Mouse (Mus musculus): Measurements from ENCODE around the gene Abhd11. TPM values are rescaled to one million over a fixed set of nuclear protein-coding genes. Genes with fewer than 3 reads are reported as not detected.
"Not testable (repeated sequence)": the region's sequence is repeated elsewhere in the genome, so short reads cannot be mapped to it uniquely, and the experiment has no call there.

The Abhd11 gene
- polyA plus RNA-seq (2015; fragmentation: Nextera tagmentation; extraction: Ambion mirVana): 60.1 and 61.9 TPM in 2 replicates

DNA sequence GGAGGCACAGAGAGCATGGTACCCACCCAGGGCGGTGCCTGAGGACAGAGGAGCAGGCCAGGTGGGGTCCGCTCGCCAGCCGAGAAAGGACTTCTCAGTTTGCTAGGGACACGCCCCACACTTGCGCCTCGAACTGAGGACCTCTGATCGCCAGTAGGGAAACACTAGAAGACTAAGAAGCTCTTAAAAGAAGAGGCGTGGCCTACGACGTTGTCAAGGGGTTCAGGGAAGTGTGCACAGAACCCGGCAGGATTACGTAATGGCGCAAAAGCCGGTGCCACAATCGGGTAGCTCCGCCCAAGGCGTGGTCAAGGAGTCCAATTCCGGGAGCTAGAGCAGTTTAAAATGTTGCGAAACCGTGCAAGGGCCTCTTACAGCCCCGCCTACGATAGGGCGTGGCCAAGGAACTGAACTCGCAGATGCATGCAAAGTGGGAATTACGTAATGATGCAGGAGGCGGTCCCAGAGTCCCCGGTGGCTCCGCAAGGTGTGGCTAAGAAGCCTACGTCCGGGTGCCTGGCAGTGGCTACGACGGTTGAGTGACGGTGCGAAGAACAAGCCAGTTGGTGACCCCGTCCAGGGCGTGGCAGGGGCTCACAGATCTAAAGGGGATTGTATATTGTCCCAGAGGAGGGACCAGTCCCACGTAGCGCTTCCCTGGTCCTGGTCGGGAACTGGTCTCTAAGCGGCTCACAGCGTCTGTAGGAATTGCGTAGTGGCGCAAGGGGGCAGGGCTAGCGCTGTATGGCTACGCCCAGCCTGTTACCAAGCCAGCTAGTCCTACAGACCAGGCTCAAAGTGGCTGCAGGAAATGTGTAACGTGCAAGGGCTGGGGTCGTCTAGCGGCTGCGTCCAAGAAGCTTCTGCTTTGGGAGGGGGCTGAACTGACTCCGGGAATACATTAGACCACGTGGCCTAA, at the start of gene Abhd11:
Gene Abhd11, plus strand, starts transcription at position 482 of the 919 bp plus-strand sequence.
- TF ChIP-seq CTCF (IDR thresholded peaks at IDR 0.05; ENCODE audit: low read depth): peak; percentile 53
- peak within 1 kb of the TSS; percentile 97 for H3K27ac ChIP-seq (ENCODE audit: low read depth, low read length)

DNA sequence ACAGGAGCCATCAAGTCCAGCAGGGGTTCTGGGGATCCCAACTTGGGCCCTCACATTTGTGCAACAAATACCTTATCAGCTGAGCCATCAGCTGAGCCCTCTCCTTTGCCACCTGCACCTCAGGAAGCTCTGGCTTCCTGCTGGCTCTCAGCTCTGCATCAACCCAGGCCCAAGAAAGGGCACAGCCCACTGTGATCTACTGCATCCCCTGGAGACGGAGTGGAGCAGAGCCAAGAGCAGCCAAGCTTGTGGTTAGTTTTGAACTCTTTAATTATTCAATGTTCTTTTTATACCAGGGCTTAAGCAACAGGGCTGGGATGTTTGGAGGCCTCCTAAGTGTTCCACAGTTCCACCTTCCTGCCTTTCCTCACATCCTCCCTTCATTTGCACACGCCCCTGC, 48.5 kb upstream of the Abhd11 start:
- no peak for TF ChIP-seq CTCF (IDR thresholded peaks at IDR 0.05; ENCODE audit: low read depth)
- H3K4me2 ChIP-seq (replicated peaks; ENCODE audit: low read depth): no peak overlapping the region
- no peak for ATAC-seq
- 77% methylated on average over 2 of the region's 2 CpGs for WGBS
- H3K27ac ChIP-seq (ENCODE audit: low read depth, low read length): no peak overlapping the region
- H3K4me3 ChIP-seq (ENCODE audit: low read depth, low read length): no peak overlapping the region
- H3K9ac ChIP-seq (ENCODE audit: low read depth, low read length): no peak overlapping the region
- no peaks in the 10 kb centered on the region for H3K4me1 ChIP-seq (replicated peaks; ENCODE audit: control insufficient read depth, insufficient read depth, low read length)
- no peaks in the 10 kb centered on the region for H3K9me3 ChIP-seq (ENCODE audit: control insufficient read depth)
- H3K36me3 ChIP-seq (ENCODE audit: control insufficient read depth, insufficient read depth): no peaks in the 10 kb centered on the region
- no peaks in the 10 kb centered on the region for H3K27me3 ChIP-seq (replicated peaks; ENCODE audit: control insufficient read depth, insufficient read depth, low read length)

More for the DNA sequence above, at the start of gene Abhd11:
- peaks cover 4% of the 10 kb centered on the region; the same call in 1 of the 2 replicates for H3K4me1 ChIP-seq (replicated peaks; ENCODE audit: control insufficient read depth, insufficient read depth, low read length)
- H3K4me3 ChIP-seq (ENCODE audit: low read depth, low read length): peak within 1 kb of the TSS; percentile 54
- H3K9ac ChIP-seq (ENCODE audit: low read depth, low read length): peak within 1 kb of the TSS; percentile 66
- no peaks in the 10 kb centered on the region for H3K9me3 ChIP-seq (ENCODE audit: control insufficient read depth)
- no peaks in the 10 kb centered on the region; the same call in 1 of the 2 replicates for H3K36me3 ChIP-seq (ENCODE audit: control insufficient read depth, insufficient read depth)
- peak within 1 kb of the TSS; percentile 76 for H3K4me2 ChIP-seq (replicated peaks; ENCODE audit: low read depth)
- under 1% methylated on average over 52 of the region's 52 CpGs for WGBS
- no peaks in the 10 kb centered on the region for H3K27me3 ChIP-seq (replicated peaks; ENCODE audit: control insufficient read depth, insufficient read depth, low read length)
- ATAC-seq: peak; percentile 87

- WGBS: 81% methylated on average over 2 of the region's 2 CpGs
- no peak overlapping the region for H3K27ac ChIP-seq (ENCODE audit: low read depth, low read length)
- TF ChIP-seq CTCF (IDR thresholded peaks at IDR 0.05; ENCODE audit: low read depth): no peak
- H3K4me1 ChIP-seq (replicated peaks; ENCODE audit: control insufficient read depth, insufficient read depth, low read length): no peaks in the 10 kb centered on the region
- ATAC-seq: no peak
- no peaks in the 10 kb centered on the region for H3K27me3 ChIP-seq (replicated peaks; ENCODE audit: control insufficient read depth, insufficient read depth, low read length)
- no peak overlapping the region for H3K9ac ChIP-seq (ENCODE audit: low read depth, low read length)
- H3K4me2 ChIP-seq (replicated peaks; ENCODE audit: low read depth): no peak overlapping the region
- no peaks in the 10 kb centered on the region for H3K36me3 ChIP-seq (ENCODE audit: control insufficient read depth, insufficient read depth)
- H3K4me3 ChIP-seq (ENCODE audit: low read depth, low read length): no peak overlapping the region
- H3K9me3 ChIP-seq (ENCODE audit: control insufficient read depth): no peaks in the 10 kb centered on the region
Observed at GRCm38 (mm10) chr5:134961519-134961918, 47.4 kb upstream of the Abhd11 start.

DNA sequence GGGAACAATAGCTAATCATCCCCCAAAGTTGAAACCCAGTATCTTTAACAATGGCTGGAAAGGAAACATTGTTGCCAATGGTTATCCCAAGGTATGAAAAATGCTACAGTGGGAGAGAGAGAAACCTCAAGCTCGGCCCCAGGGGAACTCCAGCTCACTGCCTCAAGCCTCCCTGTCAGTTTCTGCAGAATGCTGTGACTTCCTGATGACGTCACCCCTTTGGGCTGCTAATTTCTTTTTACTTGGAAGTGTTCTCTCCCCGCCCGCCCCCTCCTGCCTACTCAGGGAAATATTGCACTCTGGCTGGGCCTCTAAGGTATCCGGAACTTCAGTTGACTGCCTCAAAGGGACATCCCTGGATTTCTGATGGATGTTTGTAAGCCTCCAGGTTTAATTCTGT, 45.4 kb upstream of the Abhd11 start:
- no peaks in the 10 kb centered on the region for H3K9me3 ChIP-seq (ENCODE audit: control insufficient read depth)
- ATAC-seq: no peak
- H3K9ac ChIP-seq (ENCODE audit: low read depth, low read length): no peak overlapping the region
- peak; percentile 46 for TF ChIP-seq CTCF (IDR thresholded peaks at IDR 0.05; ENCODE audit: low read depth)
- WGBS: 10% methylated on average over 5 of the region's 5 CpGs
- no peaks in the 10 kb centered on the region for H3K27me3 ChIP-seq (replicated peaks; ENCODE audit: control insufficient read depth, insufficient read depth, low read length)
- no peak overlapping the region for H3K4me2 ChIP-seq (replicated peaks; ENCODE audit: low read depth)
- H3K36me3 ChIP-seq (ENCODE audit: control insufficient read depth, insufficient read depth): no peaks in the 10 kb centered on the region
- H3K27ac ChIP-seq (ENCODE audit: low read depth, low read length): no peak overlapping the region
- H3K4me1 ChIP-seq (replicated peaks; ENCODE audit: control insufficient read depth, insufficient read depth, low read length): 0 out of 2 replicates have a peak, but pooled peaks cover 6% of the 10 kb centered on the region
- no peak overlapping the region for H3K4me3 ChIP-seq (ENCODE audit: low read depth, low read length)

- H3K27ac ChIP-seq (ENCODE audit: low read depth, low read length); H3K4me2 ChIP-seq (replicated peaks; ENCODE audit: low read depth); H3K4me3 ChIP-seq (ENCODE audit: low read depth, low read length); H3K36me3 ChIP-seq (ENCODE audit: control insufficient read depth, insufficient read depth); H3K9ac ChIP-seq (ENCODE audit: low read depth, low read length); H3K4me1 ChIP-seq (replicated peaks; ENCODE audit: control insufficient read depth, insufficient read depth, low read length); H3K9me3 ChIP-seq (ENCODE audit: control insufficient read depth); ATAC-seq; H3K27me3 ChIP-seq (replicated peaks; ENCODE audit: control insufficient read depth, insufficient read depth, low read length): not testable (repeated sequence)
- peak; percentile 35 for TF ChIP-seq CTCF (IDR thresholded peaks at IDR 0.05; ENCODE audit: low read depth)
Observed at GRCm38 (mm10) chr5:134964655-134965054, 44.3 kb upstream of the Abhd11 start.

DNA sequence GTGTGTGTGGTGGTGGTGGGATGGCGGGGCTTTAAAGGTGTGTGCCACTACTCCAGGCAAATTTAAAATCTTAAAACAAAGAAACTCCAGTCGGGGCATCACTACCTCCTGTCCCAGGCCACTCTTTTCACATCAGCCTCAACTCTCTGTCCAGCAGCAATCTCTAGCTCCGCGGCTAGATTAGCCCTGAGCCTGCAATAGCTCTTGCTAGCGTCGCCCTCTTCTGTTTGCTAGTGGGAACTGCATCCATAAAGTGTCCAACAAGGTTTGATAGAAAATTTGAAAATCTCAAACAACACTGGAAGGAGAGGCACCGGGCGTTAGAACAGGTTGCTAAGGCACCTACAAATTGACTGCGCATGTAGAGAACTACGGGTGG, 43.5 kb upstream of the Abhd11 start:
- Histone ChIP-seq H3K36me3 (ENCODE audit: control insufficient read depth, insufficient read depth) (no peaks in the 10 kb centered on the region), H3K27me3 (replicated peaks; ENCODE audit: control insufficient read depth, insufficient read depth, low read length) (no peaks in the 10 kb centered on the region), H3K9me3 (ENCODE audit: control insufficient read depth) (no peaks in the 10 kb centered on the region), H3K27ac (ENCODE audit: low read depth, low read length) (peak overlapping the region; percentile 96), H3K9ac (ENCODE audit: low read depth, low read length) (no peak overlapping the region), H3K4me1 (replicated peaks; ENCODE audit: control insufficient read depth, insufficient read depth, low read length) (0 out of 2 replicates have a peak, but pooled peaks cover 6% of the 10 kb centered on the region), H3K4me2 (replicated peaks; ENCODE audit: low read depth) (peak overlapping the region; percentile 66), H3K4me3 (ENCODE audit: low read depth, low read length) (peak overlapping the region; percentile 26)
- ATAC-seq: 0 out of 2 replicates have a peak, but pooled peaks have one; percentile 7
- 7% methylated on average over 10 of the region's 10 CpGs for WGBS
- peak; percentile 91 for TF ChIP-seq CTCF (IDR thresholded peaks at IDR 0.05; ENCODE audit: low read depth)
